Mouse (Mus musculus) neural tube, embryonic 13.5 days (tissue): ENCODE measurements around the gene Krt82. TPM values are rescaled to one million over a fixed set of nuclear protein-coding genes. Genes with fewer than 3 reads are reported as not detected.

Experiments used
- ATAC-seq: fragments of 200-750 bp; cut with Nextera tagmentation; 2 replicates; pipeline ENCODE4 v1.8.0; 2017; ENCODE audit warnings: low read depth, mild to moderate bottlenecking, moderate TSS enrichment, moderate library complexity
- H3K27ac ChIP-seq: fragments of 300-500 bp; sonication (generic); replicated peaks from 2 replicates; pipeline ENCODE4 v1.5.1; 2015; ENCODE audit warnings: moderate library complexity, mild to moderate bottlenecking, inconsistent platforms
- H3K27me3 ChIP-seq: fragments of 300-500 bp; sonication (generic); 2 replicates; pipeline ENCODE4 v1.6.1; 2015; ENCODE audit warnings: mild to moderate bottlenecking, inconsistent platforms
- H3K36me3 ChIP-seq: fragments of 300-500 bp; sonication (generic); 2 replicates; pipeline ENCODE4 v1.6.1; 2015; ENCODE audit warnings: mild to moderate bottlenecking, inconsistent platforms
- H3K4me1 ChIP-seq: fragments of 300-500 bp; sonication (generic); replicated peaks from 2 replicates; pipeline ENCODE4 v1.6.1; 2015; ENCODE audit warnings: inconsistent platforms
- H3K4me2 ChIP-seq: fragments of 300-500 bp; sonication (generic); 2 replicates; pipeline ENCODE4 v1.6.1; 2015; ENCODE audit warnings: inconsistent platforms, mild to moderate bottlenecking, moderate library complexity
- H3K4me3 ChIP-seq: fragments of 300-500 bp; sonication (generic); 2 replicates; pipeline ENCODE4 v1.5.1; 2015; ENCODE audit warnings: mild to moderate bottlenecking, inconsistent platforms
- H3K9ac ChIP-seq: fragments of 300-500 bp; sonication (generic); 2 replicates; pipeline ENCODE4 v1.6.1; 2015; ENCODE audit warnings: moderate library complexity, mild to moderate bottlenecking, inconsistent platforms
- H3K9me3 ChIP-seq: fragments of 300-500 bp; sonication (generic); 2 replicates; pipeline ENCODE4 v1.6.1; 2016; ENCODE audit warnings: inconsistent platforms
- WGBS: fragments of 180-500 bp; shearing (Covaris S2); methylation state at CpG from one replicate; pipeline ENCODE4 v1.1.7; 2015; 5-methylcytosine and 5-hydroxymethylcytosine counted together
- microRNA-seq: library from miRNA; unstranded; fragments of <30 nt; microRNA quantifications from one replicate; pipeline ENCODE4, GENCODE M21; 2016
- polyA plus RNA-seq: library from polyadenylated mRNA; unstranded; fragments of >200 nt; fragmentation: Nextera tagmentation; extraction: Ambion mirVana; gene quantifications from 2 replicates; pipeline ENCODE4 v1.2.1, GENCODE M21; 2015

Gene Krt82
- polyA plus RNA-seq, 1 experiment from 2014 or later = not detected

DNA sequence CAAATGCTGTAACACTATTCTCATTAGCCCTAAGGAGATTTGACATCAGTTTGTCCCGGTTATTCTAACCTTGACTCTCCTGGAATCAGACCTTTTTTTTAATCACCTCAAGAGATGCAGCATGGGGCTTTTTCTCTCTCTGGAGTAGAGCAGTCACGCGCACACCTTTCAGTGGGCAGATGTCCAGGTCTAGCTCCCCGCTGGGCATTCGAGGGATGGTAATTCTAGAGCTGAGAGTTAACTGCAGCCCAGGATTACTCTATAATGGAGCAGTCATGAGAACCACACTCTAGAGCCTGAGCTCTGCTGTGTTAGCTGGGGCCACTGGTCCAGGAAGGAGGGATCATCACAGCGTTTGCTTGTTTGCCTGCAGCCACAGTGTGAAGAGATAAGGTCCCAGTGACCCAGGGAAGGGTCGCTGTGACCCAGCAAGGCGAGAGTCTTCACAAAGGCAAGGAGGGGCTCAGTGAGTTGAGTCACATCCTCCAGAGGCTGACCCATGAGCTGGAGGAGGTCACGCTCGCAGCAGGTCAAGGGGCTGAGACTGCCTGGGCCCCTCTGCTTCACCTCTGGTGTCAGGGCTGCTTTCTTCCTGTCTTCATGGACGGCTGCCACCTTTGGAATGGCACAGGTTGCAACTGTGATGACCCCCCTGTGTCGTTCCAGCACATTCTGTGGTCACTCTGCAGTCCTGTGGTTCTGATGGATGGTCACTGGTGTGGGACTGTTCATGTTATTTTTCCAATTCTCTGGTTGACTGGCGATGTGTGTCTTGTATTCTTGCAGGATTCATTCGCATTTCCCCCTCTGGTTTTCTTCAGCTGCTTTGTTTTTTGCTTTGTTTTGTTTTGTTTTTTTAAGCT is 43.3 kb downstream of the Krt82 start:
- H3K36me3 ChIP-seq = no peaks in the 10 kb centered on the region
- no peaks in the 10 kb centered on the region for H3K9me3 ChIP-seq
- no peak overlapping the region for H3K4me3 ChIP-seq
- no peaks in the 10 kb centered on the region for H3K27me3 ChIP-seq
- H3K4me2 ChIP-seq = no peak overlapping the region
- ATAC-seq = no peak
- no peak overlapping the region for H3K9ac ChIP-seq
- H3K27ac ChIP-seq = no peak overlapping the region
- WGBS = 71% methylated on average over 14 of the region's 14 CpGs
- H3K4me1 ChIP-seq = no peaks in the 10 kb centered on the region

DNA sequence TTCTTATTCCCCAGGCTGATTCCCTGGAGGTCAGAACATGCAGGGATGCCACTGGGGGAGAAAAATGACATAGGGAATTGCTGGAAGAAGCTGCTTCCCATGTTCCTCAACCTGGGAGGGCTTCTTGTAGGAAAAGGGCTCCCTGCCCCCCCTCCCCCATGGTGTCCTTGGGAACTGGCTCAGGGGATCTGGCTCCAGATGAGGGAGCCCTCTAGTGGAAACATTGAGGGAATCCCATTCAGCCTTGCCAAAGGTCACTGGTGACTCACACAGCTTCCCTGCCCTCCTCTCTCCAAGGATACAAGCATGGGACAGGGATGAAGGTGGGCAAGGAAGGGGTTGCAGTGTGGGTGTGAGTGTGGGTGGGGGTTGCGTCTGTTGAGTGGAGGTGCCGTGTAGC is 53.3 kb downstream of the Krt82 start:
- Histone ChIP-seq H3K9me3 (no peaks in the 10 kb centered on the region), H3K4me1 (no peaks in the 10 kb centered on the region), H3K9ac (no peak overlapping the region), H3K27ac (no peak overlapping the region), H3K4me2 (no peak overlapping the region), H3K4me3 (no peak overlapping the region), H3K36me3 (no peaks in the 10 kb centered on the region), H3K27me3 (no peaks in the 10 kb centered on the region)
- 78% methylated on average over 2 of the region's 2 CpGs for WGBS
- no peak for ATAC-seq

DNA sequence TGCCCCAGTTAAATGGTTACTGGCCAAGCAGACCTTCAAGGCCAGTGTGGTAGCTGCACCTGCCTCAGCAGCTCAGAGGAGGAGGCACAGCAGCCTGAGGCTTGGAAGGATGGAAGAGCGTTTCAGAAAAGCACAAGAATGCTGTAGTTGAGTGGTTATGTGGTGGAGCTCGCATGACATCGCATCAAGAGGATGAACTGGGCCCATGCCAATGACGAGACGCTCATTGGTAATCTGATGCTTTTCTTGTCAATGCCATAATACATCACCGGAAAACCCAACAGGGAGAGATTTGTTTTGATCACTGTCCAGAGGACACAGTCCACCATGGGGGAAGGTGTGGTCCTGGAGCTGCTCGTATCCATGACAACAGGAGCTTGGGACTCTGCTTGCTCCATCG is 55.2 kb downstream of the Krt82 start:
- H3K4me1 ChIP-seq = no peaks in the 10 kb centered on the region
- no peak overlapping the region for H3K9ac ChIP-seq
- no peaks in the 10 kb centered on the region for H3K36me3 ChIP-seq
- H3K4me3 ChIP-seq = no peak overlapping the region
- 79% methylated on average over 8 of the region's 8 CpGs for WGBS
- no peak for ATAC-seq
- H3K4me2 ChIP-seq = no peak overlapping the region
- H3K27ac ChIP-seq = no peak overlapping the region
- no peaks in the 10 kb centered on the region for H3K9me3 ChIP-seq
- no peaks in the 10 kb centered on the region for H3K27me3 ChIP-seq

DNA sequence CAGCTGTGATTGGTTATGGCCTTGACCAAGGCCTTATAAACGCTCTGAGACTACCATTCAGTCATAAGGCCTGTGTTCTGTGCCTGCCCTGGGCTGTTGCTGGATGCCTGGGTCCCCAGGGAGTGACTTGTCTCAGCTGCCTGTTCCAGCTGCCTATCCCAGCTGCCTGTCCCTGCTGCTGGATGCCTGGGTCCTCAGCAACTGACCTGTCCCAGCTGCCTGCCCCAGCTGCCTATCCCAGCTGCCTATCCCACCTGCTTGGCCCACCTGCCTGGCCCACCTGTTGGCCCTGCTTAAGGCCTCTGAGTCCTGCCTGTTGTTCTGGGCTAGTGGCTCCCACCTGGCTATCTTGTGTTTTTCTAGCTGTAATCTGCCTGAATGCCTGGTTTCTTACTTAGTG is 56.3 kb downstream of the Krt82 start:
- 50% methylated on average over 1 of the region's 1 CpGs for WGBS
- no peaks in the 10 kb centered on the region for H3K27me3 ChIP-seq

DNA sequence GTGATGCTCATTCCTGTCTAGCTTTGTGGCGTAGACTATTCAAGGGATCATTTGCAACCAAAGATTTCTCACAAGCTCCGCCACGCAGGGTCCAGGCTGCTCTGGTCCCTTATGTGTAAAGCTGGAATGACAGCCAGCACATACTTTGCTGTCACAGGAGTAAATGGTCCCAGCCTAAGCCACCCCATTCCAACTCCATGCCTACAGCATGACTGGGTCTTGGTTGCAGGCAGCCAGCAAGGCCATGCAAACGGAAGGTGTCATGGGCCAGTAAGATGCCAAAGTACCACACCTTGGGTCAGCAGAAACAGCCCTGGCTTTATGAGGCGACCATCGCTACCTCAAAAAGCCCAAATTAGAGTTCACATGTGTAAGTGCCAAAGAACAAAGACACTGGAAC is 56.8 kb downstream of the Krt82 start:
- Histone ChIP-seq H3K27me3 (no peaks in the 10 kb centered on the region), H3K36me3 (no peaks in the 10 kb centered on the region), H3K4me1 (no peaks in the 10 kb centered on the region), H3K9me3 (no peaks in the 10 kb centered on the region), H3K4me3 (no peak overlapping the region), H3K27ac (no peak overlapping the region), H3K9ac (no peak overlapping the region), H3K4me2 (no peak overlapping the region)
- no peak for ATAC-seq
- WGBS = 91% methylated on average over 6 of the region's 6 CpGs

More for the DNA sequence above, 56.3 kb downstream of the Krt82 start:
- no peak overlapping the region for H3K4me2 ChIP-seq
- no peaks in the 10 kb centered on the region for H3K36me3 ChIP-seq
- no peak for ATAC-seq
- no peak overlapping the region for H3K4me3 ChIP-seq
- H3K27ac ChIP-seq = no peak overlapping the region
- H3K4me1 ChIP-seq = no peaks in the 10 kb centered on the region
- no peaks in the 10 kb centered on the region for H3K9me3 ChIP-seq
- H3K9ac ChIP-seq = no peak overlapping the region

DNA sequence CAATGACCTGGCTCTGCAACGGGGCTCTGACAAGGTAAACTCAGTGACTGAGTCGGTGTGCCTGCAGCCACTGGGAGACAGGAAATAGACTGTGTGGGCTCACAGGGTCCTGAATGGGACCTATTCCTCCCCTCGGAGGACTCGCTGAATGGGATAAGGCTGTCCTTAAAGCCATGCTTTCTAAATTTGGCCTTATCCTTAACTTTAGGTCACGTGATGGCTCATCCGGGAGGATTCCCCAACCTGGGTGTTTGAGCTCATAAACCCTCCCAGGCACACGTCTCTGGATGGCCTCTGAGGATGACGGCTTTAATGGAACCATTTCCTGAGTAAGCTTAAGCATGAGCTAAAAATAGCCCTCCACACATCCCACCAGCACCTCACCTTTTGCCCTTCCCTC is 57.7 kb downstream of the Krt82 start:
- H3K9me3 ChIP-seq = no peaks in the 10 kb centered on the region
- H3K4me2 ChIP-seq = no peak overlapping the region
- no peaks in the 10 kb centered on the region for H3K4me1 ChIP-seq
- H3K27me3 ChIP-seq = no peaks in the 10 kb centered on the region
- WGBS = 57% methylated on average over 8 of the region's 8 CpGs
- ATAC-seq = no peak
- no peaks in the 10 kb centered on the region for H3K36me3 ChIP-seq
- H3K9ac ChIP-seq = no peak overlapping the region
- H3K27ac ChIP-seq = no peak overlapping the region
- H3K4me3 ChIP-seq = no peak overlapping the region

DNA sequence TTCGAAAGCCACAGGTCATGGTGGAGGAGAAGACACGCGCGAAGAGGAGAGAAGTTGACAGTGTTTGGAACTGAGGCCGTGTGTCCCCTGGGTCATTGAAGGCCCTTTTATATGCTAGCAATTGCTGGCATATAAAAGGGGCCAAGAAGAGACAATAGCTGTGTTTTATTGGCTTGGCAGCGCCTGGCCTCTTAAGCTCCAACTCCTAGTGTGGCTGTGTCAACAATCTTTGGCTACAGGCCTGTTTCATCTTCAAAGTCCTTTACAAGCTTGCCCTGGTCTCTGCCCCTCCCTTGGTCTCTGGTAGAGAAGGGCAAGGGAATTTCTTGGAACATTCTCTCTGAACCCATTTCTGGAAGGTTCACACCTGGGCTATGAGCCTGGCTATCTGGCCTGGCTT is 59.0 kb downstream of the Krt82 start, which contains the start of gene Krt83:
Gene Krt83, minus strand, starts transcription at position 82 of the 400 bp plus-strand sequence.
- Histone ChIP-seq H3K27ac (no peak within 1 kb of the TSS), H3K27me3 (no peaks in the 10 kb centered on the region), H3K4me3 (no peak within 1 kb of the TSS), H3K9me3 (no peaks in the 10 kb centered on the region), H3K9ac (no peak within 1 kb of the TSS), H3K36me3 (no peaks in the 10 kb centered on the region), H3K4me1 (no peaks in the 10 kb centered on the region), H3K4me2 (no peak within 1 kb of the TSS)
- WGBS = 19% methylated on average over 6 of the region's 6 CpGs
- no peak for ATAC-seq

Small RNAs within 50 kb of the gene (microRNA-seq; reads per million reads assigned to microRNA genes)
- not detected for gene Gm44393
- not detected for gene Gm44460

Other genes starting within 250 kb of the Krt82 start
- gene Krt80, start 180.5 kb downstream of the Krt82 start, polyA plus RNA-seq = 0.08 and 0.11 TPM in 2 replicates
- 0.39 and 0.94 TPM in 2 replicates for gene Krt7, start 139.6 kb downstream of the Krt82 start, polyA plus RNA-seq
- 0.31 and 0.33 TPM in 2 replicates for gene Krt87, start 111.9 kb downstream of the Krt82 start, polyA plus RNA-seq
- gene Krt88, start 102.9 kb downstream of the Krt82 start, polyA plus RNA-seq = not detected in 2 replicates
- not detected in 2 replicates for gene Krt81, start 86.9 kb downstream of the Krt82 start, polyA plus RNA-seq
- 0.14 and 0.15 TPM in 2 replicates for gene Krt86, start 77.2 kb downstream of the Krt82 start, polyA plus RNA-seq
- gene Krt83, start 59.2 kb downstream of the Krt82 start, polyA plus RNA-seq = not detected in 2 replicates
- not detected in 2 replicates for gene Gm49425, start 33.4 kb downstream of the Krt82 start, polyA plus RNA-seq
- gene Krt84, start 17.8 kb downstream of the Krt82 start, polyA plus RNA-seq = not detected in 2 replicates
- gene Krt90, start 12.3 kb upstream of the Krt82 start, polyA plus RNA-seq = 0.17 TPM in 1 of 2 replicates, not detected in the other
- 0.07 and 0.08 TPM in 2 replicates for gene Krt75, start 23.2 kb upstream of the Krt82 start, polyA plus RNA-seq
- not detected in 2 replicates for gene Gm5414, start 77.5 kb upstream of the Krt82 start, polyA plus RNA-seq
- gene Gm5478, start 96.7 kb upstream of the Krt82 start, polyA plus RNA-seq = not detected in 2 replicates
- gene Krt6b, start 129.6 kb upstream of the Krt82 start, polyA plus RNA-seq = not detected in 2 replicates
- gene Krt6a, start 143.6 kb upstream of the Krt82 start, polyA plus RNA-seq = 0.12 TPM in 1 of 2 replicates, not detected in the other
- 1.1 and 4.4 TPM in 2 replicates for gene Krt5, start 162.2 kb upstream of the Krt82 start, polyA plus RNA-seq
- 0.34 TPM in 1 of 2 replicates, not detected in the other for gene Krt71, start 192.4 kb upstream of the Krt82 start, polyA plus RNA-seq
- not detected in 2 replicates for gene Krt72, start 235.8 kb upstream of the Krt82 start, polyA plus RNA-seq